Mouse (Mus musculus) lung, embryonic 16.5 days (tissue): ENCODE results near the gene Fxr1. TPM values are rescaled to one million over a fixed set of nuclear protein-coding genes. Genes with fewer than 3 reads are reported as not detected.

ENCODE experiments used
- polyA plus RNA-seq: library from polyadenylated mRNA; unstranded; fragments of >200 nt; fragmentation: Nextera tagmentation; extraction: Ambion mirVana; gene quantifications from 2 replicates; pipeline ENCODE4 v1.2.1, GENCODE M21; 2015

Fxr1 gene
- polyA plus RNA-seq, 1 experiment from 2014 or later, result 48.2 TPM

Other genes with a start within 250 kb of the Fxr1 start
- 58.4 and 58.5 TPM in 2 replicates for gene Ttc14, start 220.1 kb upstream of the Fxr1 start, polyA plus RNA-seq
- gene Ccdc39, start 175.6 kb upstream of the Fxr1 start, polyA plus RNA-seq, result 11.8 and 12.9 TPM in 2 replicates
- 114 and 119 TPM in 2 replicates for gene Dnajc19, start 61.4 kb downstream of the Fxr1 start, polyA plus RNA-seq